Mouse (Mus musculus) myocyte (in vitro differentiated cells): ENCODE measurements around the gene Cyb5r2.

Experiments used
- MYOG ChIP-seq, 3 experiments: IDR thresholded peaks; one replicate each; pipeline ENCODE4 v1.6.1; 2011; ENCODE audit warnings: control low read depth in 2 of 3, low read depth in 2 of 3, mild to moderate bottlenecking in 2 of 3; ENCODE audit not compliant: insufficient read length in 2 of 3, control insufficient read depth in 1 of 3, insufficient read depth in 1 of 3
- POLR2A ChIP-seq: IDR thresholded peaks from one replicate; pipeline ENCODE4 v1.6.1; 2011; ENCODE audit warnings: low read depth, mild to moderate bottlenecking, control low read depth, moderate library complexity; ENCODE audit not compliant: insufficient read length

- TF ChIP-seq POLR2A (no peak), MYOG (IDR thresholded peaks at IDR 0.05; ENCODE audit: control insufficient read depth in 1 of 3, insufficient read depth in 1 of 3, insufficient read length in 2 of 3, low read depth in 2 of 3) (no peak)
Observed at GRCm38 (mm10) chr7:107707650-107708049, 50.2 kb downstream of the Cyb5r2 start.
